Mouse (Mus musculus) heart, embryonic 14.5 days (tissue): ENCODE measurements around the gene Extl2. TPM values are rescaled to one million over a fixed set of nuclear protein-coding genes. Genes with fewer than 3 reads are reported as not detected.
A peak's percentile ranks its signal among the peaks of the same experiment; 100 is the strongest.

Source experiments
- ATAC-seq: fragments of 200-750 bp; cut with Nextera tagmentation; 2 replicates; pipeline ENCODE4 v1.8.0; 2017; ENCODE audit warnings: low read depth, moderate TSS enrichment; ENCODE audit not compliant: insufficient number of reproducible peaks, insufficient read depth, low FRiP score
- H3K27ac ChIP-seq, 2 experiments: fragments of 200-500 bp in 1 of 2; fragments of 300-500 bp in 1 of 2; sonication (generic) in 1 of 2; replicated peaks in 1 of 2; 2 replicates each; pipeline ENCODE4 v1.5.1; 2012 to 2014; ENCODE audit warnings: low read depth in 2 of 2, low read length in 2 of 2, control low read depth in 1 of 2, mild to moderate bottlenecking in 1 of 2, mixed read lengths in 1 of 2; ENCODE audit not compliant: control insufficient read depth in 1 of 2, insufficient read depth in 1 of 2
- H3K27me3 ChIP-seq: fragments of 300-500 bp; sonication (generic); 2 replicates; pipeline ENCODE4 v1.6.1; 2014; ENCODE audit warnings: mild to moderate bottlenecking, low read length, control low read depth; ENCODE audit not compliant: control insufficient read depth, insufficient read depth
- H3K36me3 ChIP-seq: fragments of 300-500 bp; sonication (generic); 2 replicates; pipeline ENCODE4 v1.6.1; 2014; ENCODE audit warnings: mild to moderate bottlenecking, control low read depth, low read length, mixed read lengths; ENCODE audit not compliant: control insufficient read depth, insufficient read depth
- H3K4me1 ChIP-seq, 2 experiments: fragments of 200-500 bp in 1 of 2; fragments of 300-500 bp in 1 of 2; sonication (generic) in 1 of 2; 2 replicates each; pipeline ENCODE4 v1.6.1; 2012 to 2014; ENCODE audit warnings: low read length in 2 of 2, control low read depth in 1 of 2, mixed read lengths in 1 of 2; ENCODE audit not compliant: control insufficient read depth in 2 of 2, insufficient read depth in 2 of 2
- H3K4me2 ChIP-seq: fragments of 300-500 bp; sonication (generic); 2 replicates; pipeline ENCODE4 v1.6.1; 2014; ENCODE audit warnings: mild to moderate bottlenecking, low read length
- H3K4me3 ChIP-seq, 2 experiments: fragments of 200-500 bp in 1 of 2; fragments of 300-500 bp in 1 of 2; sonication (generic) in 1 of 2; 2 replicates each; pipeline ENCODE4 v1.5.1; 2012 to 2014; ENCODE audit warnings: low read length in 2 of 2, mild to moderate bottlenecking in 2 of 2, control low read depth in 1 of 2, low read depth in 1 of 2, moderate library complexity in 1 of 2; ENCODE audit not compliant: control insufficient read depth in 1 of 2, insufficient read depth in 1 of 2
- H3K9ac ChIP-seq: fragments of 300-500 bp; sonication (generic); 2 replicates; pipeline ENCODE4 v1.6.1; 2014; ENCODE audit warnings: mild to moderate bottlenecking, low read length
- H3K9me3 ChIP-seq: fragments of 300-500 bp; sonication (generic); 2 replicates; pipeline ENCODE4 v1.6.1; 2016; ENCODE audit warnings: low read length, control low read depth; ENCODE audit not compliant: control insufficient read depth
- WGBS: fragments of 180-500 bp; shearing (Covaris S2); extraction: QIAGEN DNeasy Blood & Tissue Kit; methylation state at CpG from one replicate; pipeline ENCODE4 v1.1.7; 2014; 5-methylcytosine and 5-hydroxymethylcytosine counted together
- polyA plus RNA-seq: library from polyadenylated mRNA; unstranded; fragments of >200 nt; fragmentation: Nextera tagmentation; extraction: Ambion mirVana; gene quantifications from 2 replicates; pipeline ENCODE4 v1.2.1, GENCODE M21; 2014

The Extl2 gene
- polyA plus RNA-seq, 1 experiment from 2014 or later, result 22.0 TPM

DNA sequence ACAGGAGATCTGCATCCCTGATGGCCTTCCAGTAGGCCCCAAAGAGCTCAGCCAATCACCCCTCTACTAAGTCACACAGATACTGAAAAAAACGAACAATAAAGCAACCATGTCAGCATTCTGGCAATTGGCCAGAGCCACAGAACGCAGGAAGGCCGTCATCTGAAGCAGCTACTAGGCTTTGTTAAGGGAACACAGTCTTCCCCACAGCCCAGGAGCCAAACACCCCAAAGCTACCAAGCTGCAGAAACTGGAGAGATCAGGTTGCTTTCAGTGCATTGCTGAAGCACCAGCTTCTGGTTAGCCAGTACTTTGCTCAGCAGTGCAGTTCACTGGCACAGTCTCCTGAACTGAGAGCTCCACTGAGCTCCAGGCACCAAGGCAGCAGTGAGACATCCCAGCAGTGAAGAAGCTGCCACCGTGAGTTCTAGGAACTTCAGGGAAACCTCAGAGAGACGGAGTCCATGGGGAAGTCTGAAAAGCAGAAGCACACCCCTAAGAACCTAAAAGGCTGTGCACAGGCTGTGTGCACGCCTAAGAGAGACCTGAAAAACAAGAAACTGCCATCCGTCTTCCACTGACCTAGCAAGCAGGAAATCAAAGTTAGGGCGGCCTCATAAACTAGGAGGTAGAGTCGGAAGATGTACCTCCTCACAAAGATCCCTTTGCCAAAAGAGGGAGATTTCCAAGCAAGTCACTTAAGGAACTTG is 21.9 kb upstream of the Extl2 start:
- no peaks in the 10 kb centered on the region for H3K9me3 ChIP-seq
- ATAC-seq, result no peak
- no peak overlapping the region for H3K4me2 ChIP-seq
- peaks cover 0 to 4% of the 10 kb centered on the region in 2 experiments; a peak in 1 of 4 replicates for H3K4me1 ChIP-seq
- peaks cover 83% of the 10 kb centered on the region for H3K36me3 ChIP-seq
- H3K27me3 ChIP-seq, result no peaks in the 10 kb centered on the region
- 69% methylated on average over 9 of the region's 9 CpGs for WGBS
- no peak overlapping the region for H3K4me3 ChIP-seq
- no peak overlapping the region for H3K9ac ChIP-seq
- H3K27ac ChIP-seq, result 0 out of 4 replicates have a peak overlapping the region, but pooled peaks have one; percentile 10 to 24

DNA sequence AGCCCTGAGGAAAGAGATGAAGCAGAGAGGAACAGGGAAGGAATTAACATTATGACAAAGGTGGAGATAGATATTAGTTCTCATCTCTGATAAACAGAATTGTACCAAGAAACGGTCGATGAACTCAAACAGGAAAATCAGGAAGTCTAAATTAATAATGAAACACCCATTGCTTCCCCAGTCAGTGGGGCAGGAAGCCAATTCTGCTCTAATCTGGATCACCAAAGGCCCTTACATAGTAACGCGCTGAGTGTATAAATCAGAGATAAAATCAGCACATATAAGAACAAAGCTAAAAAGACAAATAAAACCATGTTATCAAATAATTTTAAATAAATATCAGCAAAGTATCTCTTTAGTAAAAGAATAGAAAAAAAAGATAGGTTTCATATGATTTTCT is 15.2 kb upstream of the Extl2 start:
- H3K27me3 ChIP-seq, result no peaks in the 10 kb centered on the region
- H3K4me2 ChIP-seq, result no peak overlapping the region
- no peak overlapping the region for H3K9ac ChIP-seq
- peaks cover 30% of the 10 kb centered on the region for H3K36me3 ChIP-seq
- ATAC-seq, result no peak
- no peaks in the 10 kb centered on the region for H3K9me3 ChIP-seq
- H3K4me3 ChIP-seq, result no peak overlapping the region
- 76% methylated on average over 4 of the region's 4 CpGs for WGBS
- H3K27ac ChIP-seq, result no peak overlapping the region
- peaks cover 2 to 4% of the 10 kb centered on the region in 2 experiments; a peak in 2 of 4 replicates for H3K4me1 ChIP-seq

DNA sequence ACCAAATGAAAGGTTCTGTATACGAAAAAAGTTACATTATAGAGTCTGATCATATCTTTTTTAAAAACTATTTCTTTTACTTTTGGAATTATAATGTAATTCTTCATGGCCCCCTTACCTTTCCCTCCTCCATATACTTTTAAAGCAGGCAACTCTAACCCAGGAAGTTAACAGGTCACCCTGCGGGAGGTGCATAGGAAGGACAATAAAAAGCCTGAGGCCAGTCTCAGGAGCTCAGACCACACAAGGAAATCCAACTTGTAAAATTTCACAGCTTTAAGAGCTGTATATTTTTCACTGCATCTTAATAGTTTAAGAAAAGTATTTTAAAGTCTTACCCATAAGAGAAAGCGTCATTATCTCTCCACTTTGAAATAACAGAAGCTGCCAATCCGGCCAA is 14.7 kb upstream of the Extl2 start:
- WGBS, result 74% methylated on average over 4 of the region's 4 CpGs
- Histone ChIP-seq H3K9ac (no peak overlapping the region), H3K9me3 (no peaks in the 10 kb centered on the region), H3K27me3 (no peaks in the 10 kb centered on the region), H3K4me1 (peaks cover 2 to 4% of the 10 kb centered on the region in 2 experiments; a peak in 2 of 4 replicates), H3K36me3 (peaks cover 30% of the 10 kb centered on the region), H3K4me2 (no peak overlapping the region), H3K27ac (no peak overlapping the region), H3K4me3 (no peak overlapping the region)
- no peak for ATAC-seq

DNA sequence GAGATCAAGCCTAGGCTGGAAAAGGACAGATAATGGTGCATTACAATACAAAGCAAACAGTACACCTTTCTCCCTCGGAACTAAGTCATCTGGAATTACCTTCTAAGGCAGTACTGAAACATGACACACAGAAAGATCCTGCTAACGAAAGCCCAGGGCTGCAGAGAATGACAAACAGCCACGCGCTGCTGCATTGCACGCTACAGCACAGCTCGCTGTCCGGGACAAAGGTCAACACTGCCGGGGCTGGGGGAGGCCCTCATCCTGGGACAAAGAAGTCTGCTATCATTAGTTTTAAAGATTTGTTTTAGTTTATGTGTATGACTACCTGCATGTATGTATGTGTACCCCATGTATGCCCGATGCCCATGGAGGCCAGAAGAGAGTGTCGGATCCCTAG is 14.2 kb upstream of the Extl2 start:
- Histone ChIP-seq H3K9ac (no peak overlapping the region), H3K27me3 (no peaks in the 10 kb centered on the region), H3K9me3 (peaks cover 4% of the 10 kb centered on the region), H3K36me3 (peaks cover 32% of the 10 kb centered on the region), H3K4me2 (no peak overlapping the region), H3K4me3 (no peak overlapping the region), H3K27ac (no peak overlapping the region), H3K4me1 (peaks cover 2 to 4% of the 10 kb centered on the region in 2 experiments; a peak in 2 of 4 replicates)
- WGBS, result 77% methylated on average over 10 of the region's 10 CpGs
- no peak for ATAC-seq

DNA sequence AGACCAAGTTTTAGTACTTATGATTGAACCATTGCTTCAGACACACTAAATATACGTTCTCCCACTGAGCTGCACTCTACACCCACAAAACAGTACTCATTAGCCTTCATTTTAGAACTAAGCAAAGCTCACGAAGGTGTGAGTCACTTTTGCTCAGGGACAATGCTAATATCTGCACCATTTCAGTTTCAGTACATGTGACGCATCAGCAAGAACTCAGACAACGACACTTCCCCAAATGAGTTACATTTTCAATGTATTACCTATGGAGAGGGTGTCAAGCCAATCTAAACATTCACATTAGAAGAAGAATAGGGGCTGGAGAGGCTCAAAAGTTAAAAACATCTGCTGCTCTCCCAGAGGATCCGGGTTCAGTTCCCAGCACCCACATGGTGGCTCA is 10.3 kb upstream of the Extl2 start:
- Histone ChIP-seq H3K27ac (no peak overlapping the region), H3K9me3 (peaks cover 7% of the 10 kb centered on the region), H3K4me2 (no peak overlapping the region), H3K27me3 (no peaks in the 10 kb centered on the region), H3K9ac (no peak overlapping the region), H3K4me3 (no peak overlapping the region), H3K36me3 (peaks cover 42% of the 10 kb centered on the region), H3K4me1 (peaks cover 0 to 3% of the 10 kb centered on the region in 2 experiments; a peak in 2 of 4 replicates)
- 85% methylated on average over 5 of the region's 5 CpGs for WGBS
- no peak for ATAC-seq

DNA sequence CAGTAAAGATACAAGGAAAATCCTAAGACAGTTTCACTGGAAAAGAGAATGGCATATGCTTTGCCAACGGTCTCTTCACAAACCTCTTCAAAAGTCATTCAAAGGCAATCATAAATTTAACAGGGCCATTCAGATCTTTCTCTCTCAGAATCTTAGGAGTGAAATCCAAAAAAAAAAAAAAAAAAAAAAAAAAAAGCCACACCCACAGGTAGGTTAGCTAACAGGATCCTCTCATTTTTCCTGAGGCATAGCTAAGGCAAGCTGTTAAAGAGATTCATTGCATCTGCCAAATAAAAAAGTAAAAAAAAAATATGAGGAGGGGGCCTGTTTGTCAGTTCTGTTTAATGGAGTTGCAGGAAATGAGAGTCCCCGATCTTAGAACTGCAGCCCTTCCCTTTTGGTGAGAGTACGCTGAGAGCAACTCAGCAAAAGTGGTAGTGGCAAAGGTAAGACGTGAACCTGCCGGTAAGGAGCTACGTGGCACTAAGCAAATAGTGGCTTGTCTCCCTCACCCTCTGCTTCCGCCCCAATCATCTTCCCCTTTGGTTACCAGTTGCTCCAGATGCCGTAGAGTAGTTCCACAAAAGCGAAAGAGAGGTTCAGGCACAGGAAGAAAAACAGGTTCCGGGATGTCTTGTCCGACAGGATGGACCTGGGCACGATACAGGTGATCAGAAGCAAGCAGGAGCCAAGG is 831 bp upstream of the Extl2 start:
- Histone ChIP-seq H3K4me1 (peaks cover 2 to 3% of the 10 kb centered on the region in 2 experiments; a peak in 1 of 4 replicates), H3K9ac (peak overlapping the region; percentile 97), H3K4me2 (peak overlapping the region; percentile 96), H3K27ac (peak overlapping the region; percentile 79 to 92), H3K9me3 (no peaks in the 10 kb centered on the region), H3K27me3 (no peaks in the 10 kb centered on the region), H3K36me3 (peaks cover 33% of the 10 kb centered on the region), H3K4me3 (peak overlapping the region; percentile 91 to 95)
- WGBS, result 7% methylated on average over 12 of the region's 12 CpGs
- no peak for ATAC-seq

DNA sequence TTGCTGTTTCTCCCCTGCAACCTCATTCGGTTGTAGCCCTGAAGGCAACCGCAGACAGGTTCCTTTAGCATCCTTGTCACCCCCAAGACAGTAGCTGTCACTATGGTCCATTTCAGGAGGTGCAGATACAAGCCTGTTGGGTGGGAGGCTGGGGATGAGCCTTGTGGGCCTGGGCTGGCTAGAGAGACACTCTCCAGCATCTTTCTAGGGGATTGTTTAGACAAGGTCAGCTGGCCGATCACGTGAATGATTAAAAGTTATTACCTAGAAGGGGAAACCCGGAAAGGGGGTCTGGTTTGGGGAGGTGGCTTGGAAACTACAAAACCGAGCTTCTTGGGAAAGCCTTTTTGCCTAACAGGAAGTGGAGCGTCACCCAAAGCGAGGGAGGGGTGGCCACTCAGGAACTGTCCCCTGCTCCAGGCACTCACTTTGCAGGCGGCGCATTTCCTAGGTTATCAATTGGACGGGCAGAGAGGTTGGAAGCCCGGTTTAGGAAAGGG is 729 bp downstream of the Extl2 start:
- peak overlapping the region; percentile 96 for H3K4me2 ChIP-seq
- H3K27me3 ChIP-seq, result no peaks in the 10 kb centered on the region
- peaks cover 20% of the 10 kb centered on the region for H3K36me3 ChIP-seq
- H3K27ac ChIP-seq, result peak overlapping the region; percentile 81 to 92
- ATAC-seq, result peak; percentile 45
- H3K9me3 ChIP-seq, result no peaks in the 10 kb centered on the region
- WGBS, result 0% methylated on average over 12 of the region's 12 CpGs
- H3K4me1 ChIP-seq, result peaks cover 2 to 12% of the 10 kb centered on the region in 2 experiments; a peak in 3 of 4 replicates
- H3K4me3 ChIP-seq, result peak overlapping the region; percentile 91 to 95
- H3K9ac ChIP-seq, result peak overlapping the region; percentile 97
